Mouse (Mus musculus): ENCODE results near the gene Strip1. TPM values are rescaled to one million over a fixed set of nuclear protein-coding genes. Genes with fewer than 3 reads are reported as not detected.
A peak's percentile ranks its signal among the peaks of the same experiment; 100 is the strongest.

Strip1 gene
- polyA plus RNA-seq, 1 experiment from 2014 or later: 82.4 TPM

GRCm38 (mm10) chr3:107583893-107584292 is 47.6 kb downstream of the Strip1 start:
- H3K4me2 ChIP-seq (replicated peaks): peak overlapping the region; percentile 76
- peak overlapping the region; percentile 80; the same call in 1 of the 2 replicates for H3K27ac ChIP-seq
- no peaks in the 10 kb centered on the region for H3K36me3 ChIP-seq
- no peak overlapping the region; the same call in 1 of the 2 replicates for H3K4me3 ChIP-seq
- no peaks in the 10 kb centered on the region for H3K9me3 ChIP-seq
- 4% methylated on average over 1 of the region's 1 CpGs for WGBS
- peaks cover 82% of the 10 kb centered on the region for H3K27me3 ChIP-seq
- ATAC-seq (ENCODE audit: insufficient number of reproducible peaks, insufficient read depth, low FRiP score, low TSS enrichment): no peak
- H3K9ac ChIP-seq: no peak overlapping the region
- H3K4me1 ChIP-seq: peaks cover 31% of the 10 kb centered on the region; the same call in 1 of the 2 replicates

- Histone ChIP-seq H3K4me1 (peaks cover 31% of the 10 kb centered on the region; the same call in 1 of the 2 replicates), H3K27ac (peak overlapping the region; percentile 80), H3K27me3 (peaks cover 77% of the 10 kb centered on the region), H3K36me3 (no peaks in the 10 kb centered on the region), H3K9ac (peak overlapping the region; percentile 62), H3K4me2 (replicated peaks) (peak overlapping the region; percentile 76), H3K9me3 (no peaks in the 10 kb centered on the region), H3K4me3 (peak overlapping the region; percentile 41)
- WGBS: under 1% methylated on average over 65 of the region's 65 CpGs
- no peak for ATAC-seq (ENCODE audit: insufficient number of reproducible peaks, insufficient read depth, low FRiP score, low TSS enrichment)
These were observed 48.4 kb downstream of the Strip1 start for GRCm38 (mm10) chr3:107582875-107583767.

- Histone ChIP-seq H3K36me3 (no peaks in the 10 kb centered on the region), H3K27ac (peak overlapping the region; percentile 80), H3K4me2 (replicated peaks) (peak overlapping the region; percentile 76), H3K27me3 (peaks cover 69% of the 10 kb centered on the region), H3K9me3 (no peaks in the 10 kb centered on the region), H3K4me1 (peaks cover 31% of the 10 kb centered on the region; the same call in 1 of the 2 replicates), H3K4me3 (peak overlapping the region; percentile 41), H3K9ac (peak overlapping the region; percentile 62)
- no peak for ATAC-seq (ENCODE audit: insufficient number of reproducible peaks, insufficient read depth, low FRiP score, low TSS enrichment)
- WGBS: 2% methylated on average over 18 of the region's 18 CpGs
These were observed 49.2 kb downstream of the Strip1 start for GRCm38 (mm10) chr3:107582130-107582874.

- H3K4me3 ChIP-seq: no peak overlapping the region
- H3K9ac ChIP-seq: no peak overlapping the region
- 4% methylated on average over 15 of the region's 15 CpGs for WGBS
- ATAC-seq (ENCODE audit: insufficient number of reproducible peaks, insufficient read depth, low FRiP score, low TSS enrichment): no peak
- H3K9me3 ChIP-seq: no peaks in the 10 kb centered on the region
- no peaks in the 10 kb centered on the region for H3K36me3 ChIP-seq
- peaks cover 31% of the 10 kb centered on the region; the same call in 1 of the 2 replicates for H3K4me1 ChIP-seq
- peaks cover 60% of the 10 kb centered on the region for H3K27me3 ChIP-seq
- peak overlapping the region; percentile 80 for H3K27ac ChIP-seq
- peak overlapping the region; percentile 76 for H3K4me2 ChIP-seq (replicated peaks)
These were observed 50.1 kb downstream of the Strip1 start for GRCm38 (mm10) chr3:107581103-107582010.

GRCm38 (mm10) chr3:107579466-107579865 is 52.0 kb downstream of the Strip1 start:
- H3K4me1 ChIP-seq: peaks cover 25% of the 10 kb centered on the region; the same call in 1 of the 2 replicates
- no peak for ATAC-seq (ENCODE audit: insufficient number of reproducible peaks, insufficient read depth, low FRiP score, low TSS enrichment)
- H3K27me3 ChIP-seq: peaks cover 41% of the 10 kb centered on the region

GRCm38 (mm10) chr3:107577810-107578390 is 53.6 kb downstream of the Strip1 start:
- Histone ChIP-seq H3K36me3 (no peaks in the 10 kb centered on the region), H3K27me3 (peaks cover 25% of the 10 kb centered on the region), H3K27ac (no peak overlapping the region), H3K4me2 (replicated peaks) (no peak overlapping the region), H3K9ac (no peak overlapping the region), H3K4me1 (peaks cover 17% of the 10 kb centered on the region; the same call in 1 of the 2 replicates), H3K4me3 (no peak overlapping the region), H3K9me3 (no peaks in the 10 kb centered on the region)
- 14% methylated on average over 3 of the region's 3 CpGs for WGBS
- no peak for ATAC-seq (ENCODE audit: insufficient number of reproducible peaks, insufficient read depth, low FRiP score, low TSS enrichment)

More at GRCm38 (mm10) chr3:107579466-107579865, 52.0 kb downstream of the Strip1 start:
- no peaks in the 10 kb centered on the region for H3K9me3 ChIP-seq
- no peaks in the 10 kb centered on the region for H3K36me3 ChIP-seq
- 5% methylated on average over 4 of the region's 4 CpGs for WGBS
- no peak overlapping the region for H3K4me2 ChIP-seq (replicated peaks)
- no peak overlapping the region for H3K9ac ChIP-seq
- no peak overlapping the region for H3K4me3 ChIP-seq
- H3K27ac ChIP-seq: no peak overlapping the region

DNA sequence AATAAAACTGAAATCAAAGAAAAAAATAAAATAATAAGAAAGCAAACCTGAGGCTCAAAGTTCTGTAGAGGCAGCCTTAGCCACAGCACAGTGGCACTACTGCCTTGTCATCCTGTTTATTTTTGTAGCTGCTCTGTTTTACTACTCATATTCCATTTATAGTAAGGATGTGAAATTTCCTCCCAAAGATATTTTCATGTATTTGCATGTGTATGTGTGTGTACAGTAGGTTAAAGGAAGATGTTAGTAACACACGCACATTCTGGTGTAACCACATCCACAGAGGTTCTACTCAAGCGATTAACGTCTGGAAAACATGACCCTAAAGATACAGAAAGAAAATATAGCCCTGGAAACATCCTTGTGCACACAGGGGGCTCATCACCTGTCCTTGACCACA is 54.7 kb downstream of the Strip1 start:
- WGBS: 66% methylated on average over 3 of the region's 3 CpGs
- no peak overlapping the region for H3K27ac ChIP-seq

GRCm38 (mm10) chr3:107571205-107571604 is 60.3 kb downstream of the Strip1 start:
- Histone ChIP-seq H3K36me3 (no peaks in the 10 kb centered on the region), H3K27me3 (no peaks in the 10 kb centered on the region), H3K4me2 (replicated peaks) (no peak overlapping the region), H3K4me3 (no peak overlapping the region), H3K27ac (no peak overlapping the region), H3K4me1 (no peaks in the 10 kb centered on the region; the same call in 1 of the 2 replicates), H3K9ac (no peak overlapping the region), H3K9me3 (no peaks in the 10 kb centered on the region)
- 51% methylated on average over 2 of the region's 2 CpGs for WGBS
- no peak for ATAC-seq (ENCODE audit: insufficient number of reproducible peaks, insufficient read depth, low FRiP score, low TSS enrichment)

More for the DNA sequence above, 54.7 kb downstream of the Strip1 start:
- no peak for ATAC-seq (ENCODE audit: insufficient number of reproducible peaks, insufficient read depth, low FRiP score, low TSS enrichment)
- Histone ChIP-seq H3K4me1 (0 out of 2 replicates have a peak, but pooled peaks cover 16% of the 10 kb centered on the region), H3K9me3 (no peaks in the 10 kb centered on the region), H3K36me3 (no peaks in the 10 kb centered on the region), H3K4me3 (no peak overlapping the region), H3K4me2 (replicated peaks) (no peak overlapping the region), H3K9ac (no peak overlapping the region), H3K27me3 (peaks cover 21% of the 10 kb centered on the region)

GRCm38 (mm10) chr3:107568721-107569120 is 62.8 kb downstream of the Strip1 start:
- no peaks in the 10 kb centered on the region for H3K27me3 ChIP-seq
- ATAC-seq (ENCODE audit: insufficient number of reproducible peaks, insufficient read depth, low FRiP score, low TSS enrichment): peak; percentile 70; the same call in 1 of the 2 replicates
- 47% methylated on average over 4 of the region's 4 CpGs for WGBS
- H3K27ac ChIP-seq: no peak overlapping the region
- H3K4me2 ChIP-seq (replicated peaks): no peak overlapping the region
- H3K9me3 ChIP-seq: no peaks in the 10 kb centered on the region
- H3K9ac ChIP-seq: no peak overlapping the region
- no peaks in the 10 kb centered on the region for H3K36me3 ChIP-seq
- H3K4me1 ChIP-seq: peaks cover 14% of the 10 kb centered on the region
- H3K4me3 ChIP-seq: no peak overlapping the region

DNA sequence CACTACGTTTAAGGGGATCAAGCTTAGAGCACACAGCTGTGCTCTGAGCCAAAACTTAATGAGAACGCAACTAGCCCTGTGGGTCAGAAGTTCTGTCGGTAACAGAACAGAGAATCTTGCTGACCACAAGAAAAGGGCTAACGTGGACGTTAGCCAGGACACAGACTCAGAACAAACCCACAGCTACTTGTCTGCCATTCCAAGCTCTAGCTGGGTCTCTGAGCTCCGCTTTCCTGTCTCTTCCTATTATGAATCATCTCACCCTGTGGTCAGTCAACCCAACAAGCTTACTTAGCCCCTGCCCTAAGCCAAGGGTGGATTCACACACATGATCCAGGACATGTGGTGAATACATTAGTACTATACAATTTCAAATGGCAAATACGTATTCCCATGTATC is 63.7 kb downstream of the Strip1 start:
- Histone ChIP-seq H3K4me2 (replicated peaks) (no peak overlapping the region), H3K9ac (no peak overlapping the region), H3K9me3 (no peaks in the 10 kb centered on the region), H3K36me3 (no peaks in the 10 kb centered on the region), H3K4me1 (peaks cover 18% of the 10 kb centered on the region), H3K27ac (no peak overlapping the region), H3K27me3 (no peaks in the 10 kb centered on the region), H3K4me3 (no peak overlapping the region)
- 76% methylated on average over 7 of the region's 7 CpGs for WGBS
- no peak for ATAC-seq (ENCODE audit: insufficient number of reproducible peaks, insufficient read depth, low FRiP score, low TSS enrichment)
